Mouse (Mus musculus) kidney, adult 9 months (tissue): Measurements from ENCODE around the gene Gm20696.

Experiments
- DNase-seq: peaks from one replicate; pipeline ENCODE4 v3.0.0; 2022

Gm20696 gene

DNA sequence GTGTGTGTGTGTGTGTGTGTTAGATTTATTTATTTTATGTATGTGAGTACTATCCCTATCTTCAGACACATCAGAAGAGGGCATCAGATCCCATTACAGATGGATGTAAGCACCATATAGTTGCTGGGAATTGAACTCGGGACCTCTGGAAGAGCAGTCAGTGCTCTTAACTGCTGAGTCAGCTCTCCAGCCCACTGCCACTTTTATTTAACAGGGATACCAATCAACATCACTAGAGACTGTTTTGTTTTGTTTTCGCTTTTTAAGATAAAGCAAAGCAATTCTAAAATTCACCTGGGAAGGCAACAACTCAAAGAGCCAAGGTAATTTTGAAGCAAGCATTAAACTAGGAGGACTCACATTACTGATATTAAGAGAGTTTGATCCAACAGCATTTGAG is 120.2 kb downstream of the Gm20696 start:
- DNase-seq = no peak

DNA sequence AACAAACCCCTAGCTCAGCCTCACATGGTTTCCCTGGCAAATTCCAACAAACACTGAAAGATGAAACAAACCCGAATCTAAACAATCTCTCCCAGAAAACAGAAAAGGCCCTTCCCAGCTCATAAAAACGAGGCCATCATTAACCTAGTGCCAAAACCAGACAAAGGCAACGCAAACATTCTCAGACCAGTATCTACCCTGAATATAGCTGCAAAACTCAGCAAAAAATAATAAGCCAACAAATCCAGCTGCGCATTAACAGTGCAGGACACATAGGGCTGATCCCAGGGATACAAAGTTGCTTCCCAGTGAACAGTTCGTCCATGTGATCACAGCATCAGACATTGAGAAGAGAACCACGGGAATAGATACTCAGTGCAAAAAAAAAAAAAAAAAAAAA is 121.2 kb downstream of the Gm20696 start:
- DNase-seq = no peak

- no peak for DNase-seq
Measured at GRCm38 (mm10) chr6:99541105-99541504, 125.5 kb downstream of the Gm20696 start.

DNA sequence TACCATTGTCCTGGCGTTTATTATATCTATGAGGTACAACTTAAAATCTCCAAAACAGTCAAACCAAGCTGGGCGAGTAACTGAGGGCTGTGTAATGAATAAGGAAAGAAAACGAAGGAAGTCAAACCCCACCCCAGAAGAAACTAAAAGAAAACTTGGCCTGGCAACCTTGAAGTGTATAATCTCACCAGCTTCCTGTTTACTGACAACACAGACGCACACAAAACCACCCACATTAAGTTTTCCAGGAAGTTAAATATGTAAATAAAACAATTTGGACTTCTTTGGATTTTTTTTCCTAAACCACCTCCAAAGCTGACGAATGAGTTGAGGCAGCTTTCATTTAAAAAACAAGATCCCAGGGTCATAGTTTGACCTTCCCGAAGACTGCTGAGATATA is 125.9 kb downstream of the Gm20696 start:
- DNase-seq = no peak

GRCm38 (mm10) chr6:99540146-99540545 is 126.5 kb downstream of the Gm20696 start:
- no peak for DNase-seq

- DNase-seq = no peak
Measured at GRCm38 (mm10) chr6:99538194-99538941, 128.2 kb downstream of the Gm20696 start.

DNA sequence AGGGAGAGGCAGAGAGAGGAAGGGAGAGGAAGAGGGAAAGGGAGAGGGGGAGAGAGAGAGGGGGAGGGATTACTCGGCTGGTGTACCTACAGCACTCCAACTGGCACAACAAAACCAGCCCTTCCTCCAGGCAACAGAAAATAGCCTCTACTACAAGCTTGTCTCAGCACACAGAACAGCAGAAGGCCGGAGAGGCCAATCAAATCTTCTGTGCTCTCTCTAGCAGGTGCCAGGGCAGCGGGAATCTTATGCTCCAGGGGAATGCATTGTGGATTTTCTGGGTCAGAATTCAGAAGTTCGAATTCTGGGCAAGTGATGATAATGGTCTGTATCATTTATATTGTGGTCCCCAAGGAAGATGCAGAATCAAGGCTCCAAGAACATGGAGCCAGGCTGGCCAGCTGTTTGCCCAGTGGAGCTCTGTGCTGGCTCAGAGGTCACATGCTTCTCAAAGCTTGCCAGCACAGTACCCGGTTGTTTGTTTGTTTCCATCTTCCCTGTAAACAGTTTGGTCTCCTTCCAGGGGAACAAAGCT is 132.3 kb downstream of the Gm20696 start:
- DNase-seq = no peak

DNA sequence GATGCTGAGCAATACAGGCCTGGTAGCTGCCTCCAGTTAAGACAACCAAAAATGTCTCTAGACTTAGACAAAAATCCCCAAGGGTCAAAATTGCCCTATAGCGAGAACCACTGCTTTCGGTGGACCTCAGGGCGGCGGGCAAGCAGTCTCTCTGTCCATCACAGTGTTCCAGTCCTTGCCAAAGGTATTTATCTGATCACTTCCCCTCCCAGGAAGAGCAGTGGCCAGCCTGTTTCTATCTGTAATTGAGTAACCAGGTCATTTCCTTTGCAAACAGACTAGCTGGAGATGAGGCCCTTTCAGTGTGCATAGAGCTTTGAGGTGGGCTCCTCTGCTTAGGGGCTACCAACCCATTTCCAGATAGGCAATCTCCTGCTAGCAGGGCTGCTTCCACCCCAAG is 134.1 kb downstream of the Gm20696 start:
- no peak for DNase-seq

DNA sequence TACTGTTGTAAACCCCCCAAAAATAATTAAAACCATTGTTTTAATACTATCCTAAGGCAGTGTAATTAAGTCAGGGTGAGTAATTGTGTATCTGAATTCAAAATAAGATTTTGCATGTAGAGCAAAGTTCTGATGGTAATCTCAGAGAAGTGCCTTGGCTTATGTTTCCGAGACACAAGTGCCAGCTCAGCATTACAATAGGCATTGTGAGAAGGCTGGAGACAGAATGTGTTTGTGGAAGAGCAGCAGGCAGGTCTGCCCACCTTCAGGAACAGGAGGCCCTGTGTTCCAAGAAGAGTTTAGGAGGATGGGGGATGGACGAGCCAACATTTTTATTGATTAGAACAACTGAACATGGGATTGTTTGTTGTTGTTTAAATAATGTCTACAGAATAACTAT is 137.6 kb downstream of the Gm20696 start:
- no peak for DNase-seq

GRCm38 (mm10) chr6:99527457-99528105 is 139.0 kb downstream of the Gm20696 start:
- no peak for DNase-seq

DNA sequence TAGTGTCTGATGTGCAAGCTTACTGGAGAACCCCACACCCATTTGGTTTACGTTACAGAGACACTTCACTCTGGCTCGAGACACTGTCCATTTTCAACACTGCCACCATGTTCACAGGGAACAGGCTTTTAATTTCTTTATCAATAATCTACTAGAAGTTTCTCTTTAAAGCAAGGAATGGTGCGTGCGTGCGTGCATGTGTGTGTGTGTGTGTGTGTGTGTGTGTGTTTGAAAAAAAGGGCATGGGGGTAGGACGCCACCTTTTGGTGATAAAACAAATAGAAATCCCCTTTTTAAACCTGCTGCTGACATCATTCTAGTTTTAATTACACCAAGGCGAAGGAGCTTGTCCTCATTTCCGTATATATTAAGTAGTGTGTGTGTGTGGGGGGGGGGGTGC is 141.2 kb downstream of the Gm20696 start:
- peak; percentile 50 for DNase-seq

GRCm38 (mm10) chr6:99523679-99524370 is 142.8 kb downstream of the Gm20696 start:
- peak; percentile 22 for DNase-seq

- DNase-seq = peak; percentile 89
Measured at GRCm38 (mm10) chr6:99523109-99523632, 143.4 kb downstream of the Gm20696 start.

- peak; percentile 88 for DNase-seq
Measured at GRCm38 (mm10) chr6:99522359-99523108, 144.1 kb downstream of the Gm20696 start, which contains the start of gene Foxp1. Gene Foxp1 (minus strand): TSS chr6:99522721.

DNA sequence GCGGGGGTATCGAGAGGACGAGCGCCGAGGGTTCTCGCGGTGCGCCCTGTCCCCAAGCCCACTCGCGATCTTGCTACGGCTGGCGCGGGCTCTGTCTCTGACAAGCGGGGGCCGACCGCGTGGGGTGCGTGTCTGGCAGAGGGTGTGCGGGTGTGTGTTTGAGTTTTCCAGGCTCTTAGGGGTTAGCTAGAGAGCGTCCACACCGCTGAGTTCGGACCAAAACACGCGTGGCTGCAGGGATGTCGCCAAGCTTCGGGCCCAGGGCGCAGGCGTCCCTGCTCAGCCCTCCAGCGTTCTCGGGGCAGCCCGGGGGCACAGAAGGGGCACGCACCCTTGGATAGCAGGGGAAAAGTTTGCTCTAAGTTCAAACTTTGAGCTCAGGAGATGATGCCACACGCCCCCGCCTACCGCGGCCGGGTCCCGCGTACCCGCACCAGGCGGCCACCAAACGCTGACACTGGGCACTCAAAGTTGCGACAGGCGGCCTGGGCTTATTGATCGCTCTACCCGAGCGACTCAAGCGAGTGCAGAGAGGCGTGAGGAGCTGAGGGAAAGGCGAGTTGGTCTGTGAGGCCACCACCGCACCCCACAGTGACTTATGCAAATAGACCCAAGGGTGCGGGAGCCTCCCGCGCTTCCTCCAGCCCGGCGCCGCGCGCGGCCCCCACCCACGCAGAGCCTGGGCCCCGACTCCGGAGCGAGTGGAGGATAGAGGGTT is 144.8 kb downstream of the Gm20696 start:
- DNase-seq = peak; percentile 39

- DNase-seq = peak; percentile 38
Measured at GRCm38 (mm10) chr6:99521038-99521640, 145.5 kb downstream of the Gm20696 start.

DNA sequence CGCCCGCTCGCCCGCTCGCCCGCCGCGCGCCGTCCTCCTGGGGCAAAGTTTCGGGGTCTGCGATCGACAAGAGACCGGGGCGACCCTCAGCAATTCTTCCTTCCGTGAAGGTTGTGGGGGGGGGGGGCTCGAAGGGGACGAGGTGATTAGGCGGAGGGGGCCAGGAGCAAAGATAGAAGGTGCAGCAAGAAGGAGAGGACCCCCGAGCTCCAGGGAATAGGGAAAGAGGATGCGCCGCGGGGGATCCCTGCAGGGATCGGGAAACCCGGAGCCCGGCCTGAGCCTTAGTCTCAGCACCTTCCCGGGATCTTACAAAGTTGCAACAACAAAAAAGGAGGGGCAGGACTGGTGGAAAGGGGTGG is 145.9 kb downstream of the Gm20696 start:
- no peak for DNase-seq

DNA sequence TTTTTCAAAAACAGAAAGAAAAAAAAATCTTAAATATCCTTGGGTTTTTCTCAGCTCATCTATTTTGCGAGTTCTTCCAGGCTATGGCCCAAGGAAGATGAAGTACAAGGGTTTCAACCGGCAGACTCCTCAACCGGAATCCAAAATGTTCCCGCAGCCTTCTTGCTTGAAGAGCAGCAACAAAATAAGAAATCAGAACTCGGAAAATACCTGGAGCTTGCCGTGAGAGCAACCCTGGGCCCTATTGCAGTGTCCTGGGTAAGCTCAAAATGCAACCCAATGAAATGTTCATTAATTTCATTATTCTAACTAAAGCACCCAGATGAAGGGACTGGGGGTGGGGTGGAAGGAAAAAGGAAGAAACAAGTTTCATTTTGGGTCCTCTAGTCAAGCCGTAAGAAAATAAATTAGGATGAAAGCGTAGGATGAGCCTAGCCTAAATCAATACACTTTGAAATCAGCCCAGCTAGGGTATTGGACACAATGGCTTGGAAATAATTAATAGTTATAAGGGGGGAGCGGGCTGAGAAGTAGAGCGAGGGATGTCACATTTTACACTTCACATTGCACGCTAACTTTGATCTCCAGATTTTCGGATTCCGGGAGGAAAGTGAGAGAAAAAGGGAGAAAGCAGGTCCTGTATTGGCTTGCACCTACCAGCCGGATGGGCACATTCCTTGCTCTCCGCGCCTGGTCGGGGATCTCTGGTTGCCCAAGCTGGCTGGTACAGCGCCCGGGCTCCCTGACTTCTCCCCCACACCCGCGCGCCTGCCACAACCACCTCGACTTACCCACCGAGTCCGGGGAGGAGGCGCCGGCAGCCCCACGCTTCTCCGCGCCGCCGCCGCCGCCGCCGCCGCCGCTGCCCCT is 146.6 kb downstream of the Gm20696 start:
- DNase-seq = peak; percentile 27

GRCm38 (mm10) chr6:99519052-99519451 is 147.5 kb downstream of the Gm20696 start:
- no peak for DNase-seq

DNA sequence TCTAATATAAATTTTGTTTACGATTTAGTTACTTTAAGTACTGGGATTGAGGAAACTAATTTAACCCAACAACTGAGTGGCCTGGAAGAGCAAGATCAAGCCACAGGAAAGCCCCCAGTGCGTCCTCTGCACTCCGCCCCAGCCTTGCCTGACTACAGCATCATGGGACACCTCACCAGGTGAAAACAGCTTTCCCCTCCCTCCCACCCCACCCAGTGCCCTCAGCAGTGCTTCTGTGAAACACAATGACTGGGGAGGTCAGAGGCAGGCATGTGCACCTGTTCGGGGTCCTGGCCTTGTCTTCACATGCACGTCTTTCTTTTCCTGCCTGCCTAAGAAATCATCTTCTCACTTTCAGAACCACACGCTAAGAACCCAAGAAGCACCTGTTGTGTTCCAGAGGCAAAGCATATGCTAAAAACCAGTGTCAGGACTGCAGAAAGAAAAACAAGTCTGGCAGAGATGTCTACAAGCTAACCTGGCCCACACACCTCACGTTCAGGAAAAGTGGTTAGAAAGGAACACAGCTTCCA is 150.9 kb downstream of the Gm20696 start:
- no peak for DNase-seq
